Mouse (Mus musculus) embryo, embryonic 11.5 days (tissue): Measurements from ENCODE around the gene Bag6.
"Not testable (repeated sequence)": the region's sequence is repeated elsewhere in the genome, so short reads cannot be mapped to it uniquely, and the experiment has no call there.

ENCODE experiments used
- DNase-seq: peaks from one replicate; pipeline ENCODE4 v3.0.0-alpha.2; 2012; ENCODE audit warnings: low read depth, low spot score

Bag6 gene

DNA sequence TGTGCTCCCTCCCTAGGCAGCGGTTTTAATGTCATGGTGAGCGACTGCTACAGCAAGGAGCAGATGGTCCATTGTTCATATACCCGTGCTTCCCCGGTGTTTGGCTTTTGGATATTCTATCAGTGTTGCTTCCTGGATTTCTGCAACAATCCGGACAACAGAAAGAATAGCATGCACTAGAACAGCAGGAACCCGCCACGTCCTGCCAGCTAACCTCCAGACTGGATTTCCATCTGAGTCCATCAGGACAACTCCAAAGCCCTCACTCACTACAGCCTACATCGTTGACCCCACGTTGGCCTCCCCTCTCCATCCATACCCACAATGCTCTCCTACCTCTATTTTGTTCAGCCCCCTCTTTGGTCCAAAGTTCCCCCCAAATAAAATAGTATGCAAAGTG is 23.2 kb upstream of the Bag6 start:
- no peak for DNase-seq

- no peak for DNase-seq
Measured at GRCm38 (mm10) chr17:35115046-35116019, 19.6 kb upstream of the Bag6 start, which contains the start of gene Ly6g5b. TSS of gene Ly6g5b (minus strand) at chr17:35115428.

GRCm38 (mm10) chr17:35120745-35121142 is 14.2 kb upstream of the Bag6 start:
- DNase-seq, result no peak

DNA sequence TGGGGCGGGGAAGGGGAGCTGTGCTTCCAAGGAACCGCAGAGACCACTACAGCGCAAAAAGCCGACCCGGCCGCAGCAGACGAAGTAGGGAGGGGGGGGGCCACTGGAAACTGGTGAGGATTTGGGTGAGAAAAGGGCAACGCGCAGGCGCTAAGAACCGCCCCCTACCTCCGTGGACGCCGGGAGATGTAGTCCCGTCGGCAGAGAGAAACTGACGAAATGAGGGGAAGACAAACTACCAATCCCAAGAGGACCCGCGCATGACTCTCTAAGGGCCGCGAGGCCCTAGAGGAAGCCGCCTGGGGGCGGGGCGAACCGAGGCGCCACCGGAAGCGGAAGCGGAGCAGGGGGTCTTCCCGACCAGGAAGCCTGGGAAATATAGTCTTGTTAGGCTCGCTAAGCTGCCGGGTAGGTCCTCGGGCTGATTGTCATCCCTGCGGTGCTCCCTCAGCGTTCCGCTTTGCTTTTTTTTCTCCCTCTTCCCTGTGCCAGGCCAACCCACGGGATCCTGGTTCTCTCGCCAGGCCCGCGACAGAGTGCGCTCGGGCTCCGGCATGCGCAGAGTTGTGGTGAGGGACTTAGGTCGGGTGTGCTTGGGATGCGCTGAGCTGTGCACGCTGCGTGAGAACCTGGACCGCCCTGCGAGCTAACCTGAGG is 13.7 kb upstream of the Bag6 start, which contains the start of gene Gpank1:
TSS of gene Gpank1 (plus strand) at position 313 of the 657 bp plus-strand sequence.
- DNase-seq, result peak; percentile 98

DNA sequence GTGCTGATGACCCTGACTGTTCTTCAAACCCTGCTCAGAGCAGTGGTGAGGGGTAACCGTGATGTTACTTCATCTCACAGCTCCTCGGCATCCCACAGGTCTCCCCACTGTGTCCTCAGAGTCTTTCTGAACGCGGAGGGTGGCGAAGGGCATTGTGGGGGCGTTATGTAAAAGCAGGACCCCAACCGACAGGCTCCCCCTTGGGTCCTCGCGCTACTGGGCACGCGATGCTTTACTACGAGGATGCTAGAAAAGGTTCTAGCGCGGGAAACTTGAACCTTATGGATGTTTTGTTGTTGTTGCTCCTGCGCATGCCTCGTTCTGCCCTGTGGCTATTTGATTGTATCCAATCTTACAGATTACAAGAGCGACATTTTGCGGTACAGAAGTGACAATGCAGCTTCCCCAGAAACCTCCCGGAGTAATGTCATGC is 13.1 kb upstream of the Bag6 start, which contains the start of gene Csnk2b:
TSS of gene Csnk2b (minus strand) at position 183 of the 433 bp plus-strand sequence.
- DNase-seq, result peak; percentile 44

DNA sequence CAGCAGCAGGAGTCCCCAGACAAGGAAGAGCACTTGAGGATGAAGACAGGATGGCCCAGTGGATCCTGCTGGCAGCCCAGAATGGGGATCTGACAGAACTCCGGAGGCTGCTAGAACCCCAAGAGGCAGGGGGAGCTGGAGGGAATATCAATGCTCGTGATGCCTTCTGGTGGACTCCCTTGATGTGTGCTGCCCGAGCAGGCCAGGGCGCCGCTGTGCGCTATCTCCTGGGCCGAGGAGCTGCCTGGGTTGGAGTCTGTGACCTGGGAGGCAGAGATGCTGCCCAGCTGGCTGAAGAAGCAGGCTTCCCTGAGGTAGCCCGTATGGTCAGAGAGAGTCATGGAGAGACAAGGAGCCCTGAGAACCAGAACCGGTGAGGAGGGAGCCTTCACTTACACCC is 11.7 kb upstream of the Bag6 start:
- not testable (repeated sequence) for DNase-seq

- not testable (repeated sequence) for DNase-seq
Measured at GRCm38 (mm10) chr17:35124261-35124896, 10.6 kb upstream of the Bag6 start.

DNA sequence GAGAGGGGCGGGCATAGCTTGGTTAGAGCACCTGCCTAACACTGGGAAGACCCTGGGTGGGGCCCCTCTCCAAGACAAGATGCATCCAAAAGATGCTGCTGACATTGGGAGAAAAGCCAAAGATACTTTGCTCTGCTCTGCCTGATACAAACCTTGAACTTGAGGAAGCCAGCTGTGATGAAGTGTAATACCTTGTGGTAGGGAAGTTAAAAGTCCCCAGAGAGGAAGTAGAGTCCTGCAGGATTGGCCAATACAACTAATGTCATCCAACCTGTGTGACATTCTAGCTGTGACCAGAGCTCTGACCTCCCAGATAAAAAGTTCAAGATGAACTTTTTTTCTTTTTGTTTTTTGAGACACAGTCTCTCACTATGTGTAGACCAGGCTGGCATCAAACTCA is 9.9 kb upstream of the Bag6 start:
- no peak for DNase-seq

DNA sequence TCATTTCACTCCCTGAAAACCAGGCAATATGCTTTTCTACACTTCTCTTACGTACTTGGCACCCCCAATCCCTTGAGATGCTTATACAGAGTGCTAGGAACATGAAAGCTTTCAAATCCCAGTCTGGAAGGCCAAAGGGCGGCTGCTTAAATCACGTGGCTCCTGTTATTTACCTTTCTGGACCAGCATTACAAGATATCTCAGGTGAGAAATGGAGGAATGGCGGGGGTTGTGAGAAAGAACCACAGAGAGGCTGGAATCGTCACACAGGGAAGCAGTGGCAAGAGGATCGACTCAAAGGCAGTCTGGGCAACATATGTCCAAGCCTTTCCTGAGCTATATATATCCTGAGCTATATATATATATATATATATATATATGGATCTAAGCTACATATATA is 9.4 kb upstream of the Bag6 start:
- DNase-seq, result no peak

- peak; percentile 45 for DNase-seq
Measured at GRCm38 (mm10) chr17:35126206-35126611, 8.8 kb upstream of the Bag6 start, which contains the start of gene D17H6S53E. TSS of gene D17H6S53E (plus strand) at chr17:35126373.

DNA sequence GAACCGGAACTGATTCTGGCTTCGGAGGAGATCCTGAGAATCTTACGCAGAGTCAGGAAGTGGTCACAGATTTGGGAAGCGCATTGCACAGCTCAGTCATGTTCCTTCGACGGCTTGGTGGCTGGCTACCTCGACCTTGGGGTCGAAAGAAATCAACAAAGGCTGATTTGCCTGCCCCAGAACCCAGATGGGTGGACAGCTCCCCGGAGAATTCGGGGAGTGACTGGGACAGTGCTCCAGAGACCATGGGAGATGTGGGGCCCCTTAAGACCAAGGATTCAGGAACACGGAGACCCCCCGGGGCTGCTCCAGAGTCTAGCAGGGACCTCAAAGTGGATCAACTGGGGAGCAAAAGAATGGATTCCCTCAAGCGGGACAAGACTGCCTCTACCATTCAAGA is 8.0 kb upstream of the Bag6 start:
- no peak for DNase-seq

GRCm38 (mm10) chr17:35128996-35129395 is 6.0 kb upstream of the Bag6 start:
- no peak for DNase-seq

GRCm38 (mm10) chr17:35131038-35131437 is 3.9 kb upstream of the Bag6 start:
- DNase-seq, result no peak

DNA sequence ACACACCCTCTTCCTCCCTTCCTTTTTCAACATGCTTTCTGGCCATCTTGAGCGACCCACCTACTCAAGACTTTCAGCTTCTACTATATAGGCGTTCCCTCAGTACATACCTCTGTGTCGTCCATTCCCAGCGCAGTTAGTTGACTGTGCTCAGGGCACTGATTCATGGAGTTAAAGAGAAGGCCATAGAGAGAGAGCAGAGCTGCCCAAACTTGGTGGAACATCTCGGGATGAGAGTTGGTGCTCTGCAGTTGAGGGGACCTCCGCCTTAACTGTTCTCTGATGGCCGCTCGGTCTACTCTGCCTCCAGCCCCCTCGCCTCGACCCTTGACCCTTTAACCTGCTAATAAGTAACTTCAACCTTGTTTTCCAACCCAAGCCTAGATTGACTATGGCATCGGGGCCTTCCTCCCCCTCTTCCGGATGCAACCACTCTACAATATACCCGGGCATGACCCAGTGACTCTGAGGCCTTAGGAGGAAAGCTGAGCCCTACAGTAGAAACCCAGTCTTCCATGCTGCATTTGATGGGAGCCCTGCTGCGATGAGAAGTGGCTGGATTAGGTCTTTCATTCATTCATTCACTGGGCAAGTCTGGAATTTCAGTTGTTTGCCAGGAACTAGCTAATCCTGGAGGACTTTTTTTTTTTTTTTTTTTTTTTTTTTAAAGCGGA is 3.3 kb upstream of the Bag6 start, which contains the start of gene Apom:
TSS of gene Apom (minus strand) at position 551 of the 674 bp plus-strand sequence.
- no peak for DNase-seq

GRCm38 (mm10) chr17:35132174-35132560 is 2.8 kb upstream of the Bag6 start:
- DNase-seq, result no peak

- no peak for DNase-seq
Measured at GRCm38 (mm10) chr17:35133517-35133916, 1.5 kb upstream of the Bag6 start.

- DNase-seq, result no peak
Measured at GRCm38 (mm10) chr17:35135591-35136320, 778 bp downstream of the Bag6 start.

DNA sequence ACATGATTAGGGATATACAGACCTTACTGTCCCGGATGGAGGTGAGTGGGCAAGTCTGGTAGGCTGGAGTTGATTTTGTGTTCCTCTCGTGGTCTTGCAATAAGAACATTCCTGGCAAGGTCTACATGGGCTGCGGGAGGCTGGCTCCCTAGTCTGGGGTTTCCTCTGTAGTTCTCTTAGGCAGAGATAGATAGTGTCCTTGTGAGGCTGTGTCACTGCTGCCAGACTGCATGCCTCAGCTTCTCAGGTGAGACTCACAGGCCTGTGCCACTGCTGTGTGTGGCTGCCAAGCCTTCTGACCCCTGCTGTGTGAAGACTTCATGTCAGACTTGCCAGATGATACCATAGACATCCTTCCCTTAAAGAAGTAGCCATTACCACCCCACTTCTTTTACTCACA is 4.3 kb downstream of the Bag6 start:
- no peak for DNase-seq

DNA sequence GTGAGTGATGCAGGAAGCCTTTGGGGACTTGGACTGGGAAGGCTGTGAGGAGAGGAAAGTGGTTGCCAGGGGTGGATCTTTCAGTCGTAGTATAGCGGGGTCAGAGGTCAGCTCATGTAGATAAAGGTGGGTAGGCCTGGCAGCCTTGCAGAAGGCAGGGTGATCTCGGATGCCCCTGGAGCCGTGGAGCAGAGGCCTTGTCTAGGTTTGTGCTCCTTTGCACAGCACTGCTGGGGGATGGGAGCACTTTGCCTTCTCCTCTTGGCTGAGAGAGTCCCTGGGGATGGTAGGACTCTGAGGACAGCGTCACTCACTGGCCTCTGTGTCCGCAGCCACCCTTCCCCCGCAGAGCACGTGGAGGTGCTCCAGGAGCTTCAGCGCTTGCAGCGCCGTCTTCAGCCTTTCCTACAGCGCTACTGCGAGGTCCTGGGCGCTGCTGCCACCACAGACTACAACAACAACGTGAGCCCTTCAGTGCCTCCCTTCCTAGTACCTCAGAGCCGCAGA is 5.6 kb downstream of the Bag6 start:
- DNase-seq, result no peak

DNA sequence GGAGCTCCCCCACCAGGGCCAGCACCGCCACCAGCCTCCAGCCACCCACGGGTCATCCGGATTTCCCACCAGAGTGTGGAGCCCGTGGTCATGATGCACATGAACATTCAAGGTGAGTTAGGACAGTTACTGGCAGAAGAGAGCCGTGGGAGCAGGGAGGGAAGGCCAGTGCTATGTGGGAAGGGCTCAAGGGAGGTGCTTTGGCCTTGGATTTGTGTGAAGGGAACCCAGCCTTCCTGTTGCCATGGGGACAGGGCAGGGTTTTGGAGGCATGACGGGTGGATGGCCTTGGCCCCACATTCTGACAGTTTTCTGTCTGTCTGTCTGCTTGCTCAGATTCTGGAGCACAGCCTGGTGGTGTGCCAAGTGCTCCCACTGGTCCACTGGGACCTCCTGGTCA is 7.0 kb downstream of the Bag6 start:
- DNase-seq, result no peak
